Comparison of ENCODE assay signal across 29 mouse cellular contexts in the genomic region with DNA sequence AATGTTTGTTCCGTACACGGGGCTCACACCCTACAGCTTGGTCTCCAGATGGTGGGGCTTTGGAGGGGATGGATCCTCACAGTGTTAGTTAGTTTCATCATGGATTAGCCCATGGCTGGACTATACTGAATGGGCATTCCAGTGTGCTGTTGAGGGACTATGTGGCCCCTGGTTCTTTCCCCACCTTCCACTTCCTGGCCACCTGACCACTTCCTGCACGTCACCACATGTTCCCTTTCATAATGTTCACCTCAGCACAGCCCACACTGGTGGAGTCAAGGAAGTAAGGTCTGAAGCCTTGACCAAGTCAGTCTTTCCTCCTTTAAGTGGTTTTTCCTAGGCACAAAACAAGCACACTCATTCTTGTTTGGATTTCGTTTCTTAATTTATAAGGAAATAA. TPM values are rescaled to one million over a fixed set of nuclear protein-coding genes. Genes with fewer than 3 reads are reported as not detected.
A peak's percentile ranks its signal among the peaks of the same experiment; 100 is the strongest.
DNase-seq lines count a peak whose midpoint lies in the region; ATAC-seq and TF ChIP-seq lines count a peak whose summit lies in the region.
"Had no signal": no experiment of that assay in that cellular context is flagged by ENCODE, and none has a peak within 500 bp of the region (broad histone marks: within the 10 kb centered on the region; RNA-seq: fewer than 3 reads in every experiment).

No protein-coding gene starts in this region.

- no peak overlapping the region for H3K9ac ChIP-seq in lung, postnatal 0 days (replicated peaks; ENCODE audit: low read depth)
- H3K9ac ChIP-seq in midbrain, embryonic 15.5 days, result no peak overlapping the region
- H3K9ac ChIP-seq: embryonic facial prominence, embryonic 13.5 days; forebrain, embryonic 12.5 days; forebrain, postnatal 0 days; heart, embryonic 15.5 days; hindbrain, embryonic 15.5 days; liver, embryonic 14.5 days; lung, embryonic 15.5 days; neural tube, embryonic 12.5 days; stomach, embryonic 15.5 days had no signal

- H3K4me3 ChIP-seq in lung, postnatal 0 days (ENCODE audit: low read depth, low read length), result no peak overlapping the region
- no peak overlapping the region for H3K4me3 ChIP-seq in midbrain, embryonic 15.5 days
- H3K4me3 ChIP-seq: embryonic facial prominence, embryonic 13.5 days; forebrain, embryonic 12.5 days; heart, embryonic 10.5 days; heart, embryonic 15.5 days; hindbrain, embryonic 15.5 days; lung, embryonic 15.5 days; neural tube, embryonic 12.5 days; stomach, embryonic 15.5 days had no signal

- WGBS in lung, postnatal 0 days, result 76% methylated on average over 4 of the region's 4 CpGs
- WGBS in midbrain, embryonic 15.5 days, result 89% methylated on average over 4 of the region's 4 CpGs

- ATAC-seq in lung, postnatal 0 days, result peak; percentile 41; the same call in 1 of the 2 replicates
- peak; percentile 93 for ATAC-seq in granulocyte monocyte progenitor cell, adult 5-6 weeks (replicated peaks; ENCODE audit: poor library complexity, severe bottlenecking)
- peak; percentile 80 for ATAC-seq in monocyte, adult 5-6 weeks (replicated peaks; ENCODE audit: insufficient number of reproducible peaks, low FRiP score, low TSS enrichment, poor library complexity, severe bottlenecking)
- no peak for ATAC-seq in midbrain, embryonic 15.5 days (replicated peaks)
- ATAC-seq: forebrain, postnatal 0 days had no signal

- H3K27me3 ChIP-seq in lung, postnatal 0 days (replicated peaks; ENCODE audit: insufficient read depth, low read length), result no peaks in the 10 kb centered on the region
- no peaks in the 10 kb centered on the region for H3K27me3 ChIP-seq in midbrain, embryonic 15.5 days (replicated peaks)
- H3K27me3 ChIP-seq: CH12.LX; embryonic facial prominence, embryonic 13.5 days; forebrain, embryonic 12.5 days; heart, embryonic 15.5 days; hindbrain, embryonic 15.5 days; lung, embryonic 15.5 days; neural tube, embryonic 12.5 days; stomach, embryonic 15.5 days had no signal

- no peaks in the 10 kb centered on the region; the same call in 1 of the 2 replicates for H3K4me1 ChIP-seq in lung, postnatal 0 days (ENCODE audit: insufficient read depth, low read depth, low read length)
- no peaks in the 10 kb centered on the region for H3K4me1 ChIP-seq in midbrain, embryonic 15.5 days
- H3K4me1 ChIP-seq: embryonic facial prominence, embryonic 13.5 days; forebrain, embryonic 12.5 days; heart, embryonic 10.5 days; hindbrain, embryonic 15.5 days; lung, embryonic 15.5 days; neural tube, embryonic 12.5 days; stomach, embryonic 15.5 days had no signal

- H3K36me3 ChIP-seq in lung, postnatal 0 days (ENCODE audit: insufficient read depth, low read length), result no peaks in the 10 kb centered on the region
- no peaks in the 10 kb centered on the region for H3K36me3 ChIP-seq in midbrain, embryonic 15.5 days (replicated peaks)
- H3K36me3 ChIP-seq: embryonic facial prominence, embryonic 13.5 days; forebrain, embryonic 12.5 days; G1E; heart, embryonic 10.5 days; heart, embryonic 15.5 days; hindbrain, embryonic 15.5 days; lung, embryonic 15.5 days; neural tube, embryonic 12.5 days; stomach, embryonic 15.5 days had no signal

- peak; percentile 32 for DNase-seq in lung, postnatal 0 days (ENCODE audit: low spot score)
- no peak for DNase-seq in lung, postnatal 14 days
- DNase-seq in right cerebral cortex, postnatal 4 days, result no peak
- DNase-seq in kidney, postnatal 10 days, result no peak
- DNase-seq: adrenal gland, adult 8-10 months; cerebellum, adult 9-11 months; forebrain, postnatal 0 days; gastrocnemius, postnatal 10 days; heart, adult 11 months; heart, postnatal 36 days; kidney, adult 18-20 months; kidney, postnatal 4 days; layer of hippocampus, postnatal 36 days; left cerebral cortex, postnatal 4 days; midbrain, embryonic 14.5 days had no signal

- no peak overlapping the region for H3K4me2 ChIP-seq in lung, postnatal 0 days (replicated peaks; ENCODE audit: low read depth, low read length)
- H3K4me2 ChIP-seq in midbrain, embryonic 15.5 days, result no peak overlapping the region
- H3K4me2 ChIP-seq: embryonic facial prominence, embryonic 13.5 days; forebrain, embryonic 12.5 days; heart, embryonic 15.5 days; hindbrain, embryonic 15.5 days; lung, embryonic 15.5 days; neural tube, embryonic 12.5 days; stomach, embryonic 15.5 days had no signal

- TF ChIP-seq CTCF in lung, postnatal 0 days (IDR thresholded peaks at IDR 0.05), result no peak

- H3K27ac ChIP-seq in lung, postnatal 0 days (ENCODE audit: low read length), result no peak overlapping the region
- H3K27ac ChIP-seq in midbrain, embryonic 15.5 days, result no peak overlapping the region
- H3K27ac ChIP-seq: embryonic facial prominence, embryonic 13.5 days; forebrain, embryonic 12.5 days; heart, embryonic 10.5 days; heart, embryonic 15.5 days; hindbrain, embryonic 15.5 days; liver, embryonic 14.5 days; lung, embryonic 15.5 days; neural tube, embryonic 12.5 days; stomach, embryonic 15.5 days had no signal

- H3K9me3 ChIP-seq in lung, postnatal 0 days (ENCODE audit: low read length), result no peaks in the 10 kb centered on the region
- H3K9me3 ChIP-seq in midbrain, embryonic 15.5 days, result no peaks in the 10 kb centered on the region
- H3K9me3 ChIP-seq: embryonic facial prominence, embryonic 13.5 days; forebrain, embryonic 12.5 days; G1E; heart, embryonic 10.5 days; heart, embryonic 15.5 days; hindbrain, embryonic 15.5 days; lung, embryonic 15.5 days; neural tube, embryonic 12.5 days; stomach, embryonic 15.5 days had no signal

- no peak for TF ChIP-seq EP300 in lung, postnatal 0 days (IDR thresholded peaks at IDR 0.05)

RNA-seq across cellular contexts. Expression of a gene that starts 15.5 kb away (rescaled TPM):
- 242 and 253 TPM in 2 replicates for polyA plus RNA-seq in lung, postnatal 0 days (2015; fragmentation: Nextera tagmentation; extraction: Ambion mirVana)
- total RNA-seq in granulocyte monocyte progenitor cell, adult 5-6 weeks (2014; fragmentation: Nextera tagmentation), result 239 and 246 TPM in 2 replicates
- 89.1 and 102 TPM in 2 replicates for total RNA-seq in granulocyte monocyte progenitor cell, adult 5-6 weeks (2017)
- total RNA-seq in monocyte, adult 5-6 weeks (2017), result 113 to 127 TPM (median 126 TPM) in 3 replicates
- polyA plus RNA-seq in midbrain, embryonic 15.5 days (2015; fragmentation: Nextera tagmentation; extraction: Ambion mirVana), result 344 and 347 TPM in 2 replicates

RNA-seq across cellular contexts. Expression of a gene that starts 23.7 kb away (rescaled TPM):
- 209 and 226 TPM in 2 replicates for polyA plus RNA-seq in lung, postnatal 0 days (2015; fragmentation: Nextera tagmentation; extraction: Ambion mirVana)
- total RNA-seq in granulocyte monocyte progenitor cell, adult 5-6 weeks (2014; fragmentation: Nextera tagmentation), result 254 and 266 TPM in 2 replicates
- 386 and 482 TPM in 2 replicates for total RNA-seq in granulocyte monocyte progenitor cell, adult 5-6 weeks (2017)
- 66.8 to 91.7 TPM (median 77.6 TPM) in 3 replicates for total RNA-seq in monocyte, adult 5-6 weeks (2017)
- 310 and 326 TPM in 2 replicates for polyA plus RNA-seq in midbrain, embryonic 15.5 days (2015; fragmentation: Nextera tagmentation; extraction: Ambion mirVana)
